Mouse (Mus musculus): ENCODE measurements around the gene Aspa. TPM values are rescaled to one million over a fixed set of nuclear protein-coding genes. Genes with fewer than 3 reads are reported as not detected.
A peak's percentile ranks its signal among the peaks of the same experiment; 100 is the strongest.
"Not testable (repeated sequence)": the region's sequence is repeated elsewhere in the genome, so short reads cannot be mapped to it uniquely, and the experiment has no call there.

The Aspa gene
- 0.44 and 0.53 TPM in 2 replicates for polyA plus RNA-seq (2016; fragmentation: Nextera tagmentation; extraction: Ambion mirVana)

GRCm38 (mm10) chr11:73329442-73329841 is at the start of gene Aspa, which contains the start of the genes Gm49340 and Spata22:
Gene Aspa, minus strand, starts transcription at chr11:73329596.
Gene Gm49340, plus strand, starts transcription at chr11:73329741.
Gene Spata22, plus strand, starts transcription at chr11:73329741.
- no peaks in the 10 kb centered on the region for H3K9me3 ChIP-seq
- H3K36me3 ChIP-seq, result no peaks in the 10 kb centered on the region
- H3K4me2 ChIP-seq, result no peak within 1 kb of the TSS
- H3K27me3 ChIP-seq, result no peaks in the 10 kb centered on the region
- H3K4me3 ChIP-seq (replicated peaks), result no peak within 1 kb of the TSS
- no peak for ATAC-seq (ENCODE audit: insufficient number of reproducible peaks, insufficient read depth, low FRiP score, low TSS enrichment, low read depth)
- no peaks in the 10 kb centered on the region for H3K4me1 ChIP-seq (replicated peaks)
- 79% methylated on average over 27 of the region's 27 CpGs for WGBS
- no peak within 1 kb of the TSS for H3K27ac ChIP-seq
- H3K9ac ChIP-seq (replicated peaks), result no peak within 1 kb of the TSS

DNA sequence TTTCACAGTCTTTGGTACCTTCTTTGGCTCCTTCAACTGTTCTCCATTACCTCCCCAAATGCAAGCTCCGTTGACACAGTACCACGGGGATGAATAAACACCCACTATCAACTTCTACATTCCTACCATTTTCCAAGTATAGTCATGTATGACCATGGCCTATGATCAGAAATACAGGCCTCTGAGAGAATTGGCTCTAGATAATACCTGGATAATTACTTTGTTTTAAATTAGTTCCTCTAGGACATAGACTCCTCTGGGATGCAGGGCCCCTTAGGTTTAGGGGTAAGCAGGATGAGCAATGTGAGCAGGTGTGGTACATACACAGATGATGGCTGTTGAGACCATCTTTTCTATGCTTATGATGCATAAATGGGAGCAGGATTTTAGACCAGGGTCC is 41.5 kb upstream of the Aspa start, which contains the start of gene Olfr376:
Gene Olfr376 (plus strand): TSS at position 301 of the 400 bp plus-strand sequence.
- no peak within 1 kb of the TSS for H3K4me3 ChIP-seq (replicated peaks)
- H3K4me2 ChIP-seq, result no peak within 1 kb of the TSS
- H3K9ac ChIP-seq (replicated peaks), result no peak within 1 kb of the TSS
- H3K36me3 ChIP-seq, result no peaks in the 10 kb centered on the region
- WGBS, result 75% methylated on average over 2 of the region's 2 CpGs
- ATAC-seq (ENCODE audit: insufficient number of reproducible peaks, insufficient read depth, low FRiP score, low TSS enrichment, low read depth), result no peak
- H3K4me1 ChIP-seq (replicated peaks), result no peaks in the 10 kb centered on the region
- H3K9me3 ChIP-seq, result no peaks in the 10 kb centered on the region
- no peaks in the 10 kb centered on the region for H3K27me3 ChIP-seq
- no peak within 1 kb of the TSS for H3K27ac ChIP-seq

- Histone ChIP-seq H3K36me3 (no peaks in the 10 kb centered on the region), H3K4me1 (replicated peaks) (no peaks in the 10 kb centered on the region), H3K9ac (replicated peaks) (no peak within 1 kb of the TSS), H3K4me2 (no peak within 1 kb of the TSS), H3K4me3 (replicated peaks) (no peak within 1 kb of the TSS), H3K27ac (no peak within 1 kb of the TSS), H3K27me3 (no peaks in the 10 kb centered on the region), H3K9me3 (no peaks in the 10 kb centered on the region)
- 58% methylated on average over 3 of the region's 3 CpGs for WGBS
- no peak for ATAC-seq (ENCODE audit: insufficient number of reproducible peaks, insufficient read depth, low FRiP score, low TSS enrichment, low read depth)
These were observed 21.1 kb upstream of the Aspa start, which contains the start of gene Olfr20 for GRCm38 (mm10) chr11:73350483-73350882. Gene Olfr20, plus strand, starts transcription at chr11:73350783.

DNA sequence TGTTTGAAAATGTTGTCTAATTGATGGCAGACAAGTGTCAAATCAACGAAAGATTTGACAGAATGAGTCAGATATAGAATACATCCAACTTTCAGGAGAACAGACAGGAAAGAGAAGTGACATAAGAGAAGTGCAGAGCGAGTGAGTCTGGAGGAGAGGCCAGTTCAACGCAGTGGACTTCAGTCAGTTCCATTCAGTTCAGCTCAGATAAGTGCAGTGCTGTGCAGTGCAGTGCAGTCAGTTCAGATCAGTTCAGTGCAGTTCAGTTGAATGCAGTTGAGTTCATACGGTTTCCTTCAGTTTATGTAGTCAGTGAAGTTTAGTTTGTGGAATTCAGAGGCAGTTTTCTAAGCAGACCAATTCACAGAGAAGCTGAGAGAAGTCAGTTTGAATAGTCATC is 7.5 kb upstream of the Aspa start:
- no peak overlapping the region for H3K4me2 ChIP-seq
- H3K9me3 ChIP-seq, result no peaks in the 10 kb centered on the region
- no peaks in the 10 kb centered on the region for H3K27me3 ChIP-seq
- H3K4me1 ChIP-seq (replicated peaks), result no peaks in the 10 kb centered on the region
- no peak overlapping the region for H3K27ac ChIP-seq
- no peak overlapping the region for H3K4me3 ChIP-seq (replicated peaks)
- H3K36me3 ChIP-seq, result no peaks in the 10 kb centered on the region
- no peak overlapping the region for H3K9ac ChIP-seq (replicated peaks)
- 73% methylated on average over 4 of the region's 4 CpGs for WGBS
- ATAC-seq (ENCODE audit: insufficient number of reproducible peaks, insufficient read depth, low FRiP score, low TSS enrichment, low read depth), result no peak

DNA sequence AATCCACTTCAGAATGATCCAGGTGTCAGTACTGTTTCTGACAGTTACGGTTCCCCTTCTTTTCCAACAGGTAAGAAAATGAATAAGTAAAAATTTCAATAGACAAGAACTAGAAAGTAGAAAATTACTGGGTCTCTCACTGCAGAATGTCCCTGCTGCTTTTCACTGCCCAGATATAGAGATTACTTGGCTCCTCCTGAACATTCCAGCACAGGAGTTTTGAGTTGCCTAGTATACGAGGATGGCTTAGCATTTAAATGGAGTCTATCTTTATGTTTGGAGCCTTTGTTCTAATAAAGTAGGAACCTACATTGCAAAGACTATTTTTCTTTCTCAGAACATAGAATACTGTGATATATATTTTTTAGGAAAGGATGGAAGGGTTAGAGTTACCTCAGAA is 4.0 kb upstream of the Aspa start:
- Histone ChIP-seq H3K36me3 (no peaks in the 10 kb centered on the region), H3K27ac (no peak overlapping the region), H3K4me1 (replicated peaks) (no peaks in the 10 kb centered on the region), H3K4me3 (replicated peaks) (no peak overlapping the region), H3K9me3 (no peaks in the 10 kb centered on the region), H3K4me2 (no peak overlapping the region), H3K27me3 (no peaks in the 10 kb centered on the region), H3K9ac (replicated peaks) (no peak overlapping the region)
- 72% methylated on average over 2 of the region's 2 CpGs for WGBS
- ATAC-seq (ENCODE audit: insufficient number of reproducible peaks, insufficient read depth, low FRiP score, low TSS enrichment, low read depth), result no peak

- Histone ChIP-seq H3K4me2 (no peak overlapping the region), H3K4me1 (replicated peaks) (no peaks in the 10 kb centered on the region), H3K27me3 (no peaks in the 10 kb centered on the region), H3K36me3 (no peaks in the 10 kb centered on the region), H3K27ac (no peak overlapping the region), H3K9ac (replicated peaks) (no peak overlapping the region), H3K9me3 (no peaks in the 10 kb centered on the region), H3K4me3 (replicated peaks) (no peak overlapping the region)
- no peak for ATAC-seq (ENCODE audit: insufficient number of reproducible peaks, insufficient read depth, low FRiP score, low TSS enrichment, low read depth)
- WGBS, result 73% methylated on average over 4 of the region's 4 CpGs
These were observed 2.0 kb downstream of the Aspa start for GRCm38 (mm10) chr11:73327361-73327760.

GRCm38 (mm10) chr11:73326485-73326886 is 2.9 kb downstream of the Aspa start:
- no peak overlapping the region for H3K4me3 ChIP-seq (replicated peaks)
- WGBS, result 31% methylated on average over 12 of the region's 12 CpGs
- no peak overlapping the region for H3K9ac ChIP-seq (replicated peaks)
- no peaks in the 10 kb centered on the region for H3K36me3 ChIP-seq
- H3K27ac ChIP-seq, result no peak overlapping the region
- no peak for ATAC-seq (ENCODE audit: insufficient number of reproducible peaks, insufficient read depth, low FRiP score, low TSS enrichment, low read depth)
- no peaks in the 10 kb centered on the region for H3K4me1 ChIP-seq (replicated peaks)
- no peaks in the 10 kb centered on the region for H3K9me3 ChIP-seq
- no peaks in the 10 kb centered on the region for H3K27me3 ChIP-seq
- peak overlapping the region; percentile 35 for H3K4me2 ChIP-seq

DNA sequence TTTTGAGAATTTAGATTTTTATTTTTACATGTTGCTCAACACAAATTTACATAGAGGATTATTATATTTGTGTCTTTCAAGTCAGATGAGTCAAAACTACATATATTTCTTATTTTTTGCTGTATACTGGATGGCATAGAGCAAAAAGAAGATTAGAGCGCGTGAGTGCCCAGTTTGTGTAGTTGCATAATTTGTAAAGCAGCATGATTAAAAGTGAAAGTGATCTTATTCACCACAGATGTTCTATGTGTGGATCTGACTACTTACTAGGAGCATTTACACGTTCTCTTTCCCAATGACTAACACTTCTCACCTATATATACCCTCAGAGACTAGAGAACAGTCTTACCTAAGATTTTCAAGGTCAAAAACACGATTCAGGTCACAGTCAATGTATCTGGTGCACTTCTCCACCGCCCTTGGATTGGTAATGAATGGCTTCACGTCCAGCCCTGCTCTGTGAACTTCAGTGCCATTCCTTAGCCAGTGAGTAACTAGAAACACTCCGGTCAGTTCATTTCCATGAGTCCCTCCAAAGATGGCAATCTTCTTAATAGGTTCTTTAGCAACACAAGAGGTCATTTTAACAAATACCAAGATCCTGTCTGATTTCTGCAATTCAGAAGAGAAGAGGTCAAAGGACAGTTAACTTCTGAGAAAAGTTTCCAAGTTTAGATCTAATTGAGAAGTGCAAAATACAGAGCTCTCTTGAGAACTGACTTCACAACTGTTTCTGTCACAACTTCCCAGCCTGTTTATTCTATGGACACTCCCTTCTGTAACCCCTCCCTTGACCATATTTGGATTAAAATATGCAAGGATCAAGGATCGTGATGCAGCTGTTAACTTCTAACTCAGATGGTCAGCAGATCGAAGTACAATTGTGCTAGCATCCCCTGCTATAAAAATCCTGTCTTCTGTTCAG is 5.2 kb downstream of the Aspa start:
- WGBS, result 70% methylated on average over 9 of the region's 9 CpGs
- no peak overlapping the region for H3K27ac ChIP-seq
- no peaks in the 10 kb centered on the region for H3K36me3 ChIP-seq
- no peak overlapping the region for H3K9ac ChIP-seq (replicated peaks)
- no peaks in the 10 kb centered on the region for H3K9me3 ChIP-seq
- no peaks in the 10 kb centered on the region for H3K4me1 ChIP-seq (replicated peaks)
- H3K4me2 ChIP-seq, result no peak overlapping the region
- no peak overlapping the region for H3K4me3 ChIP-seq (replicated peaks)
- no peaks in the 10 kb centered on the region for H3K27me3 ChIP-seq
- ATAC-seq (ENCODE audit: insufficient number of reproducible peaks, insufficient read depth, low FRiP score, low TSS enrichment, low read depth), result no peak

DNA sequence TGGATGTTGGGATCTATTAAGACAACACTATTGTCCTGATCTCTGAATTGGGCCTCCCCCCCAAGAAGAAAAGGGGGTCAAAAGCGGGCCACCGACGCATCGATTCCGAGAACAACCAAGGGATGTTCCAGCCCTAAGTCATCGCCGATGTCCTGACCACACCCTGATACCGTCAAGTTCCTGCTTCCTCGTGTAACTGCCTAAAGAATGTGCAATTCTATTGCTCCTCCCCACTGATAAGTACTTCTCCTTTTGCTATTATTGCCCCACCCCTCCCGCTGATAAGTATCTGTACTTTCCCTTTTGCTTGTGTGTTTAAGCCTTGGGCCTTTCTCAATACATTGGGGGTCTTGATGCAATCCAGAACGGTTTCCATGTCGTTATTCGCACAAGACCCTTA is 8.3 kb downstream of the Aspa start:
- not testable (repeated sequence) for H3K4me1 ChIP-seq (replicated peaks); H3K27ac ChIP-seq; ATAC-seq (ENCODE audit: insufficient number of reproducible peaks, insufficient read depth, low FRiP score, low TSS enrichment, low read depth); H3K9ac ChIP-seq (replicated peaks); H3K36me3 ChIP-seq; H3K9me3 ChIP-seq; H3K27me3 ChIP-seq; H3K4me2 ChIP-seq; H3K4me3 ChIP-seq (replicated peaks)
- WGBS, result 91% methylated on average over 13 of the region's 13 CpGs

GRCm38 (mm10) chr11:73318581-73318980 is 10.8 kb downstream of the Aspa start:
- not testable (repeated sequence) for ATAC-seq (ENCODE audit: insufficient number of reproducible peaks, insufficient read depth, low FRiP score, low TSS enrichment, low read depth); H3K27me3 ChIP-seq; H3K4me1 ChIP-seq (replicated peaks); H3K4me3 ChIP-seq (replicated peaks); H3K36me3 ChIP-seq; H3K9me3 ChIP-seq; H3K9ac ChIP-seq (replicated peaks); H3K4me2 ChIP-seq; H3K27ac ChIP-seq
- 87% methylated on average over 2 of the region's 2 CpGs for WGBS

DNA sequence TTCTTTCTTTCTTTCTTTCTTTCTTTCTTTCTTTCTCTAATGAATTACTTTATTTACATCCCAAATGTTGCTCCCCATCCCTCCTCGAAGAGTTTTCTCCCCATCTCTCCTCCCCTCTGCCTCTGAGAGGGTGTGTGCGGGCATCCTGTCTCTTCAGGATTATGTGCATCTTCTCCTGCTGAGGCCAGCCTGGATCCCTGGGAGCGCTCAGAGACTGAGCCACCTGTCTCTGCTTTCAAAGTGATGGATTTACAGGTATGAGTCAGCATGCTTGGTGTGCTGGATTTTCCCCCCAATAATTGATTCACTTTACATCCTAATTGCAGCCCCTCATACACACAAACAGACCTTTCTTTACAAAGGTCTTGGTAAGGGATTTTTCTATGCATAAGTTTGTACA is 13.4 kb downstream of the Aspa start:
- Histone ChIP-seq H3K27me3 (no peaks in the 10 kb centered on the region), H3K27ac (no peak overlapping the region), H3K9me3 (no peaks in the 10 kb centered on the region), H3K36me3 (no peaks in the 10 kb centered on the region), H3K4me3 (replicated peaks) (no peak overlapping the region), H3K9ac (replicated peaks) (no peak overlapping the region), H3K4me1 (replicated peaks) (no peaks in the 10 kb centered on the region), H3K4me2 (no peak overlapping the region)
- 39% methylated on average over 3 of the region's 3 CpGs for WGBS
- ATAC-seq (ENCODE audit: insufficient number of reproducible peaks, insufficient read depth, low FRiP score, low TSS enrichment, low read depth), result no peak
